Mouse (Mus musculus) megakaryocyte, embryonic 14.5 days (primary cell): ENCODE results near the gene Cd300lg.

Experiments
- FLI1 ChIP-seq: IDR thresholded peaks from 2 replicates; pipeline ENCODE4 v1.6.1; 2012; ENCODE audit warnings: low read length, inconsistent platforms, mixed read lengths
- GATA1 ChIP-seq: IDR thresholded peaks from 3 replicates; pipeline ENCODE4 v1.6.1; 2012; ENCODE audit warnings: mixed read lengths, low read length, inconsistent platforms, borderline replicate concordance

GRCm38 (mm10) chr11:102011510-102011909, 29.8 kb upstream of the Cd300lg start:
- TF ChIP-seq FLI1 (no peak), GATA1 (no peak)
